Mouse (Mus musculus): ENCODE measurements around the gene Emc9. TPM values are rescaled to one million over a fixed set of nuclear protein-coding genes. Genes with fewer than 3 reads are reported as not detected.

Emc9 gene
- total RNA-seq (2021), result 10 to 100 TPM; 38.6 to 39.4 TPM
- long read RNA-seq, experiment 1, transcript Emc9-201 (5 exons, 855 nt), result major isoform, 31 of 32 reads
- long read RNA-seq, experiment 1, partial matches to known transcripts, result 0 of 32 reads
- long read RNA-seq, experiment 1, other reads (novel, unspliced or antisense), result 1 of 32 reads
- long read RNA-seq, experiment 2, transcript Emc9-201 (5 exons, 855 nt), result major isoform, 40 of 42 reads
- long read RNA-seq, experiment 2, partial matches to known transcripts, result 1 of 42 reads
- long read RNA-seq, experiment 2, other reads (novel, unspliced or antisense), result 1 of 42 reads

GRCm38 (mm10) chr14:55584702-55585565, at the start of gene Emc9:
TSS of gene Emc9 (minus strand) at chr14:55585302.
- peak; percentile 85 for DNase-seq
- intact Hi-C loops (cut with DNase I; ENCODE audit: low total_unique reads), result no loop called here

DNA sequence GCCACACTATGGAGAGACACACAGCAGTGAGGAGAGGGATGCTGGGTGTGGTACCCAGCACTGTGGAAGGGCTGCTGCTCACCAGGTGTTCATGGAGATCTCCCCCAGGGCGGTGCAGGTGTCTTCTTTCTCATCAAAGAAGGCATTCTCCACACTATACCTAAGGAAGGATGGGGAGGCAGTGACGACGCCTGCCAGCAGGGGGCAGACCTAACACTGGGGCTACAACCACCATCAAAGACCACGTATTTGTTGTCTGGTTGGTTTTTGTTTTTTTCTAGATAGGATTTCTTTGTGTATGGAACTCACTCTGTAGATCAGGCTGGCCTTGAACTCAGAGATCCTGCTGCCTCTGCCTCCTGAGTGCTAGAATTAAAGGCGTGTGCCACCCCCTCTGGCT, 44.2 kb upstream of the Emc9 start:
- intact Hi-C loops (cut with DNase I; ENCODE audit: low total_unique reads), result no loop called here
- peak; percentile 40 for DNase-seq

- intact Hi-C loops (cut with DNase I; ENCODE audit: low total_unique reads), result no loop called here
- DNase-seq, result no peak
These were observed 43.1 kb upstream of the Emc9 start for GRCm38 (mm10) chr14:55628077-55628827.

DNA sequence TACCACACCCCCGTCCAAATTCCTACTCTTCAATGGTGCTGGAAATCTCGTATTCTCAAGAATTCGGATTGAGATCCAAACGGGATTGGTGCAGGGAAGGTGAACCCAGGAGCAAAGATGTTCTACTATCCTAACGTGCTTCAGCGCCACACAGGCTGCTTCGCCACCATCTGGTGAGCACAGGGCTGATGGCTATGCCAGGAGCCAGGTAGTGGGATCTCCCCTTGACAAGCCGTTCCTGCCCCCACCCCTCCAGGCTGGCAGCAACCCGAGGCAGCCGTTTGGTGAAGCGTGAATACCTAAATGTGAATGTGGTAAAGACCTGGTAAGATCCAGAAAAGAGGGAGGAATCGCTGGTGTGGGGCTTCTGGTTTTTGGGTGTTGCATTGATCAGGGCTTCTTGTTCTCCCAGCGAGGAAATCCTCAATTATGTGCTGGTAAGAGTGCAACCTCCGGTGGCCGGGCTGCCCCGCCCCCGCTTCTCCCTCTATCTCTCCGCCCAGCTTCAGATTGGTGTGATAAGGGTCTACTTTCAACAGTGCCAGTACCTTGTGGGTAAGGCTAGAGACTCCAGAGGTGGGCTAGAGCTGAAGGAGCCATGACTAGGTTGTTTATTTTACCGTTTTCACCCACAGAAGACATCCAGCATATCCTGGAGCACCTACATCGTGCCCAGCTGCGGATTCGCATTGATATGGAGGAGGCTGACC, 33.5 kb upstream of the Emc9 start:
- intact Hi-C loops (cut with DNase I; ENCODE audit: low total_unique reads), result no loop called here
- DNase-seq, result no peak

DNA sequence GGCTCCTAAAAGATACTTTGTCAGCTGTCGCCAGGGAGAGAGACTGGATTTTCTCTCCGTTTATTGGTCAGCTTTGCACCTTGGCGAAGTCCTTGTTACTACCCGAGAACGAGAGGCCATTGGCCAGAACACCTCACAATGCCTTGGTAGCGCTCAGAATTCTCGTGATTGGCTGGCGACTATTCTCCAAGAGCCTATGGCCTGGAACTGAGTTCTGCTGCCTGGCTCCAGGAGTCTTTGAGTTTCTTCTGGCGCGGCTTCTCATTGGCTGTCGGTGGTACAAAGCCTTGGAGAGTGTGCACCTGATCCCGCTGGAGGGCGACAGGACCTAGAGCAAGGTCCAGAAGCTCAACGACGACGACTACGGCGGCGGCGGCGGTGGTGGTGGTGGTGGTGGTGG, 32.7 kb upstream of the Emc9 start, which contains the start of gene Rec8:
Rec8 (plus strand) TSS at position 216 of the 400 bp plus-strand sequence.
- no peak for DNase-seq
- intact Hi-C loops (cut with DNase I; ENCODE audit: low total_unique reads), result no loop called here

DNA sequence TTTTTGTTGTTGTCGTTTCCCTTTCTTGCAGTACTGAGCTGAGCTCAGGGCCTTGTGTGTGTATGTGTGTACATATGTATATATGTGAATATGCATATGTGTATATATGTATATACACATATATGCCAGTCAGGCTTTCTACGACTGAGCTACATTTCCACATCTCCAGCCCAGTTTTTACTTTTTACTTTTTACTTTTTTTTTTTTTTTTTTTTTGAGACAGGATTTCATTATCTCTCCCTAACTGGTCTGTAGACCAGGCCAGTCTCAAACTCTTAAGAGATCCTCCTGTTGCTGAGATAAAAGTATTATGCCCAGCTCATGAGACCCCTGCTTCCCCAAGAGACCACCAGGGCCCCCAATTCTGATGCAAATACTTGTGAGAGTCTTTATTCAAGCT, 31.7 kb upstream of the Emc9 start:
- no peak for DNase-seq
- intact Hi-C loops (cut with DNase I; ENCODE audit: low total_unique reads), result no loop called here

DNA sequence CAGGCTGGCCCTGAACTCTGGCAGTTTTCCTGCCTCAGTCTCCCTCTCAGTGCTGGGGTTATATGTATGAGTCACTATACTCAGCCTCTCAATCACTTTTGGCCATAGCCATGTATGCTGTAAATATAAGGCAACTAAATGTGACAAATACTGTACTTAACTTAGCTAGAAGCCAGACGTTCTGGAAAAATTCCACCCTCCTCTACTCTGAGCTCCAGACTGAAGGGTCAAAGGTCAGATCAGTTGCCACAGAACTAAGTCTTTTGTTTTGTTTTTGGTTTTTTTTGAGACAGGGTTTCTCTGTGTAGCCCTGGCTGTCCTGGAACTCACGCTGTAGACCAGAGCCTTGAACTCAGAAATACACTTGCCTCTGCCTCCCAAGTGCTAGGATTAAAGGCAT, 30.8 kb upstream of the Emc9 start:
- intact Hi-C loops (cut with DNase I; ENCODE audit: low total_unique reads), result no loop called here
- no peak for DNase-seq

GRCm38 (mm10) chr14:55614565-55615178, 29.6 kb upstream of the Emc9 start:
- DNase-seq, result no peak
- intact Hi-C loops (cut with DNase I; ENCODE audit: low total_unique reads), result no loop called here

DNA sequence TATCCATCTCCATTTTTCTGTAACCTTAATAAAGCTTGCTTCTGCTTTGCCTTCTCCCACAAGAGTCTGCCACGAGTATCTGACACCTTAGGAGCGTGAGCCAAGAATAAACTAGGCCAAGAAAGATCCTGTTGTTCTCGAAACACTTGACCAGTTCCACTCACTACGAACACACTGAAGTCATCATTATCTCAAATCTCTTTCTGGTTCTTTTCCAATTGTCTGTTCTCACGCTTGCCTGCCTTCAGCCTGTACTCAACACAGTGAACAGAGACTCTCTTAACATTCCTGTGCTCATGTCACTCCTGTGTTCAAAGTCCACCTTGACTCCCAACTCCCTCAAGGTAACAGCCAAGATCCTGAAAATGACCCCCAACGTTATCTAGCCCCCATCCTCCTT, 28.2 kb upstream of the Emc9 start:
- no peak for DNase-seq

GRCm38 (mm10) chr14:55608339-55608738, 23.2 kb upstream of the Emc9 start:
- no peak for DNase-seq
- intact Hi-C loops (cut with DNase I; ENCODE audit: low total_unique reads), result no loop called here

More for the DNA sequence above, 28.2 kb upstream of the Emc9 start:
- intact Hi-C loops (cut with DNase I; ENCODE audit: low total_unique reads), result no loop called here

DNA sequence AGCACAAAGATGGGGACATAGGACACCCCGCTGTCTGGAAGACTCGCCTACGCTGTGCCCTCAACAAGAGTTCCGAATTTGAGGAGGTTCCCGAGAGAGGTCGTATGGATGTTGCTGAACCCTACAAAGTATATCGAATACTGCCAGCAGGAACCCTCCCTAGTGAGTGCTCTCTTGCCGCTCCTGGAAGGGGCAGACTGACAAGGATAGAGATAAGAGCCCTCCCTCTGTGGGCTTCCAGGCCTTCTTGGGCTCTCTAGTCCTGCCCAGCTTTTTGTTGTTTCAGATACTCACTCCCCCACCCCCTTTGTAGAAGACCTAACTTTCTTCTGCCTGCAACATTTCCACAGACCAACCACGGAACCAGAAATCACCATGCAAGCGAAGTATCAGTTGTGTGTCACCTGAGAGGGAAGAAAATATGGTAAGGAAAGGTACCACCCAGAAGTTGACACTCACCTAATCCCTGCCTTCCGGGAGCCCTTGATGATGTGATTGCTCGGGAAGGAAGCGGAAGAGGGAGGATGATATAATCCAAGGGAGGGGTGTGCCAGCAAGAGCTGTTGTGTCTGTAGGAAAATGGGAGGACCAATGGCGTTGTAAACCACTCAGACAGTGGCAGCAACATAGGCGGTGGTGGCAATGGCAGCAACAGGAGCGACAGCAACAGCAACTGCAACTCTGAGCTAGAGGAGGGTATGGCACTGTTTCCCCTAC, 20.8 kb upstream of the Emc9 start:
- intact Hi-C loops (cut with DNase I; ENCODE audit: low total_unique reads), result no loop called here
- DNase-seq, result no peak

GRCm38 (mm10) chr14:55604823-55605222, 19.7 kb upstream of the Emc9 start:
- no peak for DNase-seq
- intact Hi-C loops (cut with DNase I; ENCODE audit: low total_unique reads), result no loop called here

- peak; percentile 89 for DNase-seq
- intact Hi-C loops (cut with DNase I; ENCODE audit: low total_unique reads), result no loop called here
These were observed 18.8 kb upstream of the Emc9 start for GRCm38 (mm10) chr14:55603633-55604576.

GRCm38 (mm10) chr14:55603271-55603632, 18.1 kb upstream of the Emc9 start, which contains the start of gene Irf9:
TSS of gene Irf9 (plus strand) at chr14:55603571.
- intact Hi-C loops (cut with DNase I; ENCODE audit: low total_unique reads), result no loop called here
- no peak for DNase-seq

GRCm38 (mm10) chr14:55598521-55599390, 13.7 kb upstream of the Emc9 start:
- DNase-seq, result no peak
- intact Hi-C loops (cut with DNase I; ENCODE audit: low total_unique reads), result no loop called here

DNA sequence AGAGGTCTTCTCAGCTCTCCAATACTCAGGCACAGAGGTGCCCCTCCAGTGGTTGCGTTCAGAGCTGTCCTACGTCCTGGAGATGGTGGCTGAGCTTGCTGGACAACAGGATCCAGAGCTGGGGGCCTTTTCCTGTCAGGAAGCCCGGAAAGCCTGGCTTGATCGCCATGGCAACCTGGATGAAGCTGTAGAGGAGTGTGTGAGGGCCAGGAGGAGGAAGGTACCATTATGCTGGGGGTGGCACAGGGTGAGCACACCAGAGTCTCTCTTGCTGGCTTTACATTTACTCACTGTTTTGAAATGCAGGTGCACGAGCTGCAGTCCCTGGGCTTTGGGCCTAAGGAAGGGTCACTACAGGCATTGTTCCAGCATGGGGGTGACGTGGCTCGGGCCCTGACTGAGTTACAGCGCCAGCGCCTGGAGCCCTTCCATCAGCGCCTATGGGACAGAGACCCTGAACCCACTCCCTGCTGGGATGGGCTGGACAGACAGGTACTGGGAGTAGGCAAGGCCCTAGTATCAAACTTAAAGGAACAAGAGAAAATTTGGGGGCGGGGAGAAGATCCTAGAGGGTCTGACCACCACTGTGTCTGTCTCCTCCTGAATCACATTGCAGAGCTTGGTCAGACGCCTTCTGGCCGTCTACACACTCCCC, 11.1 kb upstream of the Emc9 start:
- intact Hi-C loops (cut with DNase I; ENCODE audit: low total_unique reads), result no loop called here
- no peak for DNase-seq

Measured in gastrocnemius, postnatal 14 days (tissue).